Mouse (Mus musculus): ENCODE results near the gene Tead2.

DNA sequence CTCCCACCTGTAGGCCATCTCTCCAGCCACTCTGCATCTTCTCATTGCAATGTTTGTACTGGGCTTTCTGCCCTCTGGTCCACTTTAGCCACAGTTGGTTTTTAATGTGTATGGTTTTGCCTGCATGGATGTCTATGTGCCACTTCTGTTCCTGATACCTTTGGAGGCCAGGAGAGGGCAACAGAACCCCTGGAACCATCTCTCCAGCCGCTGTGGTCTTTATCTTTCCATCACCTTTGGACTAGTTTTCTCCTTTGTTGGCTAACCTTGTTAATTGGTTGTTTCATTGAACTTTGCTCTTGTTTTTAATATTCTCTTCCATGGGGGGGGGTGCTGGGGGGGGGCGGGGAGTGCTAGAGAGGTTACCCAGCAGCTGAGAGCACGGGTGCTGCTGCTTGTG, 48.8 kb downstream of the Tead2 start:
- TF ChIP-seq CTCF (IDR thresholded peaks at IDR 0.05; ENCODE audit: extremely low read depth, insufficient read depth, insufficient read length, insufficient replicate concordance) (no peak), POLR2A (IDR thresholded peaks at IDR 0.05; ENCODE audit: low read depth, low read length) (no peak)
